Mouse (Mus musculus) layer of hippocampus, adult 2 months (tissue): ENCODE measurements around the gene E130309D02Rik. TPM values are rescaled to one million over a fixed set of nuclear protein-coding genes. Genes with fewer than 3 reads are reported as not detected.

Source experiments
- DNase-seq, 2 experiments: peaks; one replicate each; pipeline ENCODE4 v3.0.0; 2022; ENCODE audit warnings: low spot score in 2 of 2
- H3K27ac ChIP-seq: fragments of 200-600 bp; 2 replicates; pipeline ENCODE4 v1.8.1; 2022
- H3K4me3 ChIP-seq: fragments of 200-600 bp; 2 replicates; pipeline ENCODE4 v1.8.1; 2022; ENCODE audit warnings: mild to moderate bottlenecking
- CTCF ChIP-seq: fragments of 200-600 bp; conservative IDR thresholded peaks from 2 replicates; pipeline ENCODE4 v1.8.1; 2022; ENCODE audit warnings: antibody characterized with exemption, mild to moderate bottlenecking, moderate library complexity
- total RNA-seq, 2 experiments: library from RNA; stranded (reverse); gene quantifications; 2 replicates each; pipeline ENCODE4 v1.2.3; 2021

E130309D02Rik gene
- total RNA-seq, 2 experiments from 2014 or later = 24.8 to 25.0 TPM

DNA sequence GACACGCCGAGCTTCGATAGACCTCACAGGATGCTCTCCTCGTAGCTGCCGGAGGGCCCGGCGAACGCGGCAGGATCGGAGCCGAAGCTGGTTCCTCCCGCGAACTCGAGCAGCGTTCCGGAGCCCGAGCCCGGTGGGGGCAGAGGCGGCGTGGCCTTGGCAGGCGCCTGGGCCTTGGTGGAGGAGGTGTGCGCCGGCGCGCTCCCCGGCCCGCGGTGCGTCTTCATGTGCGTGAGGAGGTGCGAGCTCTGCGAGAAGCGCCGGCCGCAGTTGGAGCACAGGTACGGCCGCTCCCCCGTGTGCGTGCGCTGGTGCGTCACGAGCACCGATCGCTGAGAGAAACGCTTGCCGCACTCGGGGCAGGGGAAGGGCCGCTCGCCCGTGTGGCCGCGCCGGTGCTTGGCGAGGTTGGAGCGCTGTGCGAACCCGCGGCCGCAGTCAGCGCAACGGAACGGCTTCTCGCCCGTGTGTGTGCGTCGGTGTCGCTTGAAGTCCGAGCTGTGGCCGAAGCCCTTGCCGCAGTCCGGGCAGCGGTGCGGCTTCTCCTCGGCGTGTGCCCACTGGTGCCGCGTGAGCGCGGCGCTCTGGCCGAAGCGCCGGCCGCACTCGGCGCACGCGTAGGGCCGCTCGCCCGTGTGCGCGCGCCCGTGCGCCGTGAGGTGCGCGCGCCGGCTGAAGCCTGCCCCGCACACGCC is 61.8 kb downstream of the E130309D02Rik start:
- Histone ChIP-seq H3K4me3 (peak overlapping the region; percentile 22; the same call in 1 of the 2 replicates), H3K27ac (no peak overlapping the region)
- no peak for DNase-seq
- TF ChIP-seq CTCF = no peak

DNA sequence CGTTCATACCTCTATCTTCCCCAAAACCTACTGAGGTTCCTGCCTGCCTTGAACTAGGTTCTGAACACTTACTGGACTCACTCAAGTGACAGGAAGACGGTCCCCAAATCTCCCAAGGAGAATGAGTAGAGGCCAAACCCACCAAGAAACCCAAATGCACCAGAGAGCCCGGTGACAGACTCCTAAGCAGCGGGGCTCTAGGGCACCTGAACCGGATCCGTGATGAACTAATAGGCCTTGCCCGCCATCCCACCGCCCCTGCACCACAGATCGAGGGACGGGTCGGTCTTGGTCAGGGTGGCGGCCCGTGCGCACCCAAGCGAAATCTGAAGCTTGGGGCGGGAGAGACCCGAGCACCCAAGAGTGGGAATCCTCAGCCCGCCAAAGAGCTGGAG is 62.4 kb downstream of the E130309D02Rik start:
- Histone ChIP-seq H3K4me3 (no peak overlapping the region), H3K27ac (no peak overlapping the region)
- TF ChIP-seq CTCF = no peak
- DNase-seq = no peak

DNA sequence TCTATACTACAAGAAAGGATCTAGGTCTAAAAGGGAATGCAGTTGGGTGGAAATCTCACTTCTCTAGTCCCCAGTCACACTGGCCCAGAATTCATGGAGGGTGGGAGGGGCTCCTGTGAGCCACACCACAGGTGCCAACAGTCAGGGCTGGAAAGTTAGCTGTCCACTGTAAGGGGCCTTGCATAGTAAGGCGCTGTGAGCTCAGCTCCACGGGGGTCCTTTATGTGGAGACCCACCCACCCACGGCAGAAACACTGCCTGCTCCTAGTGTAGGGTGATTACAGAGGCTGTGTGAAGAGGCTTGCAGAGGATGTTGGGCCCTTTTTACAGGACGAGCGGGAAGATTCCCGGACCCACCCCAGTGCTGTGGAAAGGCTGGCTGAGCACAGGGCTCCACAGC is 63.1 kb downstream of the E130309D02Rik start:
- Histone ChIP-seq H3K4me3 (no peak overlapping the region), H3K27ac (no peak overlapping the region)
- TF ChIP-seq CTCF = no peak
- DNase-seq = no peak

Other genes starting within 250 kb of the E130309D02Rik start
- gene Rnf216, start 202.4 kb downstream of the E130309D02Rik start, total RNA-seq = 10 to 100 TPM; 47.8 to 52.5 TPM
- under 1 TPM; 0.07 to 0.26 TPM for gene Olfr718-ps1, start 167.8 kb downstream of the E130309D02Rik start, total RNA-seq
- 10 to 100 TPM; 15.2 to 17.4 TPM for gene Rbak, start 134.6 kb downstream of the E130309D02Rik start, total RNA-seq
- gene Spdye4b, start 134.3 kb downstream of the E130309D02Rik start, total RNA-seq = not detected
- gene Spdye4a, start 88.5 kb downstream of the E130309D02Rik start, total RNA-seq = not detected
- gene Zfp12, start 80.2 kb downstream of the E130309D02Rik start, total RNA-seq = 10 to 100 TPM; 33.8 to 36.1 TPM
- gene Zfp316, start 45.3 kb downstream of the E130309D02Rik start, total RNA-seq = 10 to 100 TPM; 24.0 to 24.3 TPM
- gene Zfp853, start 21.7 kb downstream of the E130309D02Rik start, total RNA-seq = 1 to 10 TPM; 3.5 to 4.8 TPM
- gene Zdhhc4, start 13.9 kb upstream of the E130309D02Rik start, total RNA-seq = 10 to 100 TPM; 50.1 to 56.3 TPM
- gene Grid2ip, start 42.0 kb upstream of the E130309D02Rik start, total RNA-seq = 1 to 10 TPM; 1.2 to 2.2 TPM
- 10 to 100 TPM; 34.3 to 36.2 TPM for gene Kdelr2, start 88.5 kb upstream of the E130309D02Rik start, total RNA-seq
- gene Daglb, start 149.2 kb upstream of the E130309D02Rik start, total RNA-seq = 10 to 100 TPM; 27.7 to 32.1 TPM
- 100 to 1,000 TPM; 393 to 396 TPM for gene Rac1, start 212.7 kb upstream of the E130309D02Rik start, total RNA-seq